Mouse (Mus musculus): ENCODE data around the gene Gm19345. TPM values are rescaled to one million over a fixed set of nuclear protein-coding genes. Genes with fewer than 3 reads are reported as not detected.
A peak's percentile ranks its signal among the peaks of the same experiment; 100 is the strongest.

Gm19345 gene
- polyA plus RNA-seq, 1 experiment from 2014 or later: not detected

DNA sequence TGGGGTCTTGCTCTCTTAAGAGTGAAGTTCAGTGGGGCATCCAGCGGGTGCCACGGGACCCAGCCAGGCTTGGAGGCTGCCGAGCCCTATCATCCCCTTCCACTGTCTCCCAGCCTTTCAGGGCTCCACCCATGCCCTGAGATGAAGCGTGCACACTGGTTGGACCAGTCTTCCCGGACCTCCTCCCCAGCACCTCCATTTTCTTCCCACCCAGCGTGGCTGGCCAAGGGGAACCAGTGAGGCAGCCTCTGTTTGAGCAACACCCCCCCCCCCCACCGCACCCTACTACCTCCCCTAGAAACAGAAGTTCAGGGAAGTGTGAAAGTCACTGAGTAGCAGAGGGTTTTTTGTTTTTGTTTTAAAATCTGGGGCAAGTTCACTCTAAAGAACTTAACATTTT is 36.0 kb downstream of the Gm19345 start, which contains the start of gene Ceacam19:
Ceacam19 (minus strand) TSS at position 117 of the 400 bp plus-strand sequence.
- no peaks in the 10 kb centered on the region for H3K4me1 ChIP-seq
- no peaks in the 10 kb centered on the region for H3K36me3 ChIP-seq
- 74% methylated on average over 7 of the region's 7 CpGs for WGBS
- H3K9ac ChIP-seq: no peak within 1 kb of the TSS
- no peak within 1 kb of the TSS for H3K27ac ChIP-seq
- H3K27me3 ChIP-seq: no peaks in the 10 kb centered on the region
- no peaks in the 10 kb centered on the region for H3K9me3 ChIP-seq
- H3K4me2 ChIP-seq: no peak within 1 kb of the TSS
- no peak for ATAC-seq (ENCODE audit: insufficient number of reproducible peaks, low FRiP score, low TSS enrichment, low read depth)
- H3K4me3 ChIP-seq: 0 out of 2 replicates have a peak within 1 kb of the TSS, but pooled peaks have one; percentile 8

GRCm38 (mm10) chr7:19889881-19890280 is 38.1 kb downstream of the Gm19345 start:
- H3K4me3 ChIP-seq: no peak overlapping the region
- ATAC-seq (ENCODE audit: insufficient number of reproducible peaks, low FRiP score, low TSS enrichment, low read depth): no peak
- 46% methylated on average over 8 of the region's 8 CpGs for WGBS

More at GRCm38 (mm10) chr7:19889881-19890280, 38.1 kb downstream of the Gm19345 start:
- Histone ChIP-seq H3K9ac (no peak overlapping the region), H3K36me3 (no peaks in the 10 kb centered on the region), H3K4me2 (no peak overlapping the region), H3K4me1 (no peaks in the 10 kb centered on the region), H3K27ac (no peak overlapping the region), H3K27me3 (no peaks in the 10 kb centered on the region), H3K9me3 (no peaks in the 10 kb centered on the region)

Other genes with a start within 250 kb of the Gm19345 start
- 49.6 and 49.8 TPM in 2 replicates for gene Clasrp, start 247.5 kb upstream of the Gm19345 start, polyA plus RNA-seq (2015; fragmentation: Nextera tagmentation; extraction: Ambion mirVana)
- gene Relb, start 222.6 kb upstream of the Gm19345 start, polyA plus RNA-seq (2015; fragmentation: Nextera tagmentation; extraction: Ambion mirVana): 11.8 and 14.1 TPM in 2 replicates
- gene Clptm1, start 187.0 kb upstream of the Gm19345 start, polyA plus RNA-seq (2015; fragmentation: Nextera tagmentation; extraction: Ambion mirVana): 73.4 and 73.8 TPM in 2 replicates
- gene Apoc2, start 174.1 kb upstream of the Gm19345 start, polyA plus RNA-seq (2015; fragmentation: Nextera tagmentation; extraction: Ambion mirVana): 1.8 and 2.7 TPM in 2 replicates
- not detected in 2 replicates for gene Gm44805, start 170.6 kb upstream of the Gm19345 start, polyA plus RNA-seq (2015; fragmentation: Nextera tagmentation; extraction: Ambion mirVana)
- 0.41 TPM in 1 of 2 replicates, not detected in the other for gene Apoc4, start 170.5 kb upstream of the Gm19345 start, polyA plus RNA-seq (2015; fragmentation: Nextera tagmentation; extraction: Ambion mirVana)
- gene Apoc1, start 159.3 kb upstream of the Gm19345 start, polyA plus RNA-seq (2015; fragmentation: Nextera tagmentation; extraction: Ambion mirVana): 46.2 and 57.9 TPM in 2 replicates
- 409 and 468 TPM in 2 replicates for gene Apoe, start 152.8 kb upstream of the Gm19345 start, polyA plus RNA-seq (2015; fragmentation: Nextera tagmentation; extraction: Ambion mirVana)
- gene Tomm40, start 136.6 kb upstream of the Gm19345 start, polyA plus RNA-seq (2015; fragmentation: Nextera tagmentation; extraction: Ambion mirVana): 129 and 139 TPM in 2 replicates
- 84.5 and 85.1 TPM in 2 replicates for gene Nectin2, start 101.5 kb upstream of the Gm19345 start, polyA plus RNA-seq (2015; fragmentation: Nextera tagmentation; extraction: Ambion mirVana)
- 120 and 150 TPM in 2 replicates for gene Bcam, start 81.0 kb upstream of the Gm19345 start, polyA plus RNA-seq (2015; fragmentation: Nextera tagmentation; extraction: Ambion mirVana)
- 14.6 and 15.2 TPM in 2 replicates for gene Cblc, start 55.2 kb upstream of the Gm19345 start, polyA plus RNA-seq (2015; fragmentation: Nextera tagmentation; extraction: Ambion mirVana)
- gene Bcl3, start 29.2 kb upstream of the Gm19345 start, polyA plus RNA-seq (2015; fragmentation: Nextera tagmentation; extraction: Ambion mirVana): 3.9 and 4.4 TPM in 2 replicates
- not detected in 2 replicates for gene Ceacam16, start 9.3 kb downstream of the Gm19345 start, polyA plus RNA-seq (2015; fragmentation: Nextera tagmentation; extraction: Ambion mirVana)
- 11.1 and 11.2 TPM in 2 replicates for gene Ceacam19, start 36.0 kb downstream of the Gm19345 start, polyA plus RNA-seq (2015; fragmentation: Nextera tagmentation; extraction: Ambion mirVana)
- 13.4 and 13.7 TPM in 2 replicates for gene Pvr, start 69.2 kb downstream of the Gm19345 start, polyA plus RNA-seq (2015; fragmentation: Nextera tagmentation; extraction: Ambion mirVana)
- 0.15 TPM in 1 of 2 replicates, not detected in the other for gene Igsf23, start 98.8 kb downstream of the Gm19345 start, polyA plus RNA-seq (2015; fragmentation: Nextera tagmentation; extraction: Ambion mirVana)
- not detected in 2 replicates for gene Ceacam20, start 113.4 kb downstream of the Gm19345 start, polyA plus RNA-seq (2015; fragmentation: Nextera tagmentation; extraction: Ambion mirVana)
- gene Nlrp9b, start 139.5 kb downstream of the Gm19345 start, polyA plus RNA-seq (2015; fragmentation: Nextera tagmentation; extraction: Ambion mirVana): not detected in 2 replicates
- gene Vmn1r91, start 247.7 kb downstream of the Gm19345 start, polyA plus RNA-seq (2015; fragmentation: Nextera tagmentation; extraction: Ambion mirVana): not detected in 2 replicates